Mouse (Mus musculus): Measurements from ENCODE around the gene Tnp1. TPM values are rescaled to one million over a fixed set of nuclear protein-coding genes. Genes with fewer than 3 reads are reported as not detected.

Tnp1 gene
- polyA plus RNA-seq, 1 experiment, result not detected

DNA sequence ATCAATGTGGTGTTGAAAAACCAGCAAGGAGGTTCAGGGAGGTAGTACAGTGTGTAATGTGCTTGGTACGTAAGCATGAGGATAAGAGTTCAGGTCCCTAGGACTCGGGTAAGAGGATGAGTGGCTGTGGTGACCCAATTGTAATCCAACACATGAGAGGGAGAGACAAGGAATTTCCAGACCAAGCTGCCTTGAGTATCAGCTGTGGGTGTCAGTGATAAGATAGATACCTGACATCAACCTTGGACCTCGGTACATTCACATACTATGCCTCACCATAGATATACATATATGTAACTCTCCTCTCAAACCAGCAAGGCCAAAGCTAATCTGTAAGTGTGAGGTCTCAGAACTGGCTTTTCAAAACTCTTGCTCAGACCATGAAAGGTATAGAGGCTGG is 10.4 kb upstream of the Tnp1 start:
- Histone ChIP-seq H3K27ac (ENCODE audit: insufficient read depth, low read length) (no peak overlapping the region), H3K4me3 (ENCODE audit: insufficient read depth, low read length) (no peak overlapping the region), H3K4me1 (ENCODE audit: control insufficient read depth, insufficient read depth, low read length) (peaks cover 6% of the 10 kb centered on the region)
- no peak for TF ChIP-seq POLR2A (IDR thresholded peaks at IDR 0.05; ENCODE audit: low read depth, low read length)
- no peak for TF ChIP-seq CTCF (IDR thresholded peaks at IDR 0.05; ENCODE audit: borderline replicate concordance, insufficient read depth, low read length)

DNA sequence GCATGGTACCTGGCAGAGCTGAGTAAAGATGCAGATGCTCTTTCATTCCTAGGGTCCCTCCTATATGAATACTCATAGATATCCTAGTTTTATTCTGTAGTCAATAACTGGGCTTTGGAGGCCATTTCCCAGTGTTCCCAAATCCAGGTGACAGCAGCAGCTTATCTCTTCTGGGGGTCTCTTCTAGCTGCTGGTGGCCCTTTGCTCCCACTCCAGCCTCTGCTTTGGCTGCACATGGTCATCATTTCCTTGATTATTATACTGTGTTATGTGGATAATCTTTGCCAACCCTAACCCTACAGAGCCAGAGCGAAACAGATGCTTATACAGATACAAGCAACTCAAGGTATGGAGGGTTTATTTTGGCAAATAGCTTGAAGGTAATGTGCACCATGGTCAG is 8.9 kb downstream of the Tnp1 start:
- Histone ChIP-seq H3K4me3 (ENCODE audit: insufficient read depth, low read length) (no peak overlapping the region), H3K4me1 (ENCODE audit: control insufficient read depth, insufficient read depth, low read length) (no peaks in the 10 kb centered on the region), H3K27ac (ENCODE audit: insufficient read depth, low read length) (no peak overlapping the region)
- TF ChIP-seq POLR2A (IDR thresholded peaks at IDR 0.05; ENCODE audit: low read depth, low read length), result no peak
- TF ChIP-seq CTCF (IDR thresholded peaks at IDR 0.05; ENCODE audit: borderline replicate concordance, insufficient read depth, low read length), result no peak

DNA sequence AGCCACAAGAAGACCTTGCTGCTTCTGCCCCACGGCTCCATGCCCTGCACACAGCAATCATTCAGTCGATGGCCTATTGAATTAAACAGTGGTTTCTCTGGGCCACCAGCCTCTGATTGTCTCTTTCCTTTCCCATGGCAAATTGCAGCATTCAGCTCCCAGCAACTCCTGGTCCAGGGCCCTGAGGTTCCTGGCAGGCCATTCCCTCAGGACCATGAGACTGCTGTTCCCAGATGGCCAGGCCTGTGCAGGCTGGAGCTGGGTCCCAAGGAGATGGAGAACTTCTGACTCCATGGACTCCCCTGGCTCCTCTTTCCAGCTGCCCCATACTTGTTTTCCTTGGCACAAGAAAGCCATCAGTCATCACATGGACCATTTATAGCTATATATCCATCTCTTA is 10.8 kb downstream of the Tnp1 start:
- H3K4me1 ChIP-seq (ENCODE audit: control insufficient read depth, insufficient read depth, low read length), result no peaks in the 10 kb centered on the region
- TF ChIP-seq POLR2A (IDR thresholded peaks at IDR 0.05; ENCODE audit: low read depth, low read length) (no peak), CTCF (IDR thresholded peaks at IDR 0.05; ENCODE audit: borderline replicate concordance, insufficient read depth, low read length) (no peak)
- H3K4me3 ChIP-seq (ENCODE audit: insufficient read depth, low read length), result no peak overlapping the region
- no peak overlapping the region for H3K27ac ChIP-seq (ENCODE audit: insufficient read depth, low read length)

DNA sequence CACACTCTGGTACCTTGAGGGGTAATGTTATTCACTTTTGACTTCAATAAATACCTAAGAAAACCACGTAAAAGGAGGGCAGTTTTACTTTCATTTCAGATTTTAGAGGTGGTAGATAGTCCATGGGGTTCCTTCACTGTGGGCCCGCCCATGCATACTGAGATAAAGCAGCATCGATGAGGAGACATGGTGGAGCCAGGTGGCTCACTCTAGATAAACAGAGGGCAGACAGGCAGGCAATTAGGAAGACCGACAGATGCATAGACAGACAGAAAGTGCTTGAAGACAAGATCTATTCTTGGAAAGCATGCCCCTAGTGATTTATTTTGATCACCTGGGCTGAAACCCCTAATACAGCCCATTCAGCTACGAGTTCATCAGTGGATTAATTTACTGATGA is 13.1 kb downstream of the Tnp1 start:
- TF ChIP-seq POLR2A (IDR thresholded peaks at IDR 0.05; ENCODE audit: low read depth, low read length), result no peak
- no peak for TF ChIP-seq CTCF (IDR thresholded peaks at IDR 0.05; ENCODE audit: borderline replicate concordance, insufficient read depth, low read length)
- no peaks in the 10 kb centered on the region for H3K4me1 ChIP-seq (ENCODE audit: control insufficient read depth, insufficient read depth, low read length)
- H3K27ac ChIP-seq (ENCODE audit: insufficient read depth, low read length), result no peak overlapping the region
- H3K4me3 ChIP-seq (ENCODE audit: insufficient read depth, low read length), result no peak overlapping the region

DNA sequence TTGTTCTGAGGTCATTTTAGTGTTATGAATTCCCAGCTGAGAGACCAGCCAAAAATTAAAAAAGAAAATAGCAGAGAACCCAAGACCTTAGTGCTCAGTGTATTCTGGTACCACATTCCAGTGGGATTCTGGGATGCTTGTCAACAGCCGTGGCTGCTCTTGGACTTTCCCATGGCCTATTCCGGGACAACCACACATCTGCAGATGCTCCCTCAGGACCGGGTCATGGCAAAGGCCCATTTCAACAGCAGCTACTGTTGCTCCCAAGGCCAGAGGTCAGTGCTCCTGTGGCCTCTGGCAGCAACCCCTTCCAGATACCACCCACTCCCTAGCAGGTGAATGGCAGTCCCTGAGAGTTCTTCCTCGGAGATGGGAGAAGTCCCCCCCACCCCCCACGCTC is 13.7 kb downstream of the Tnp1 start:
- Histone ChIP-seq H3K4me1 (ENCODE audit: control insufficient read depth, insufficient read depth, low read length) (no peaks in the 10 kb centered on the region), H3K27ac (ENCODE audit: insufficient read depth, low read length) (no peak overlapping the region), H3K4me3 (ENCODE audit: insufficient read depth, low read length) (no peak overlapping the region)
- TF ChIP-seq POLR2A (IDR thresholded peaks at IDR 0.05; ENCODE audit: low read depth, low read length), result no peak
- TF ChIP-seq CTCF (IDR thresholded peaks at IDR 0.05; ENCODE audit: borderline replicate concordance, insufficient read depth, low read length), result no peak

DNA sequence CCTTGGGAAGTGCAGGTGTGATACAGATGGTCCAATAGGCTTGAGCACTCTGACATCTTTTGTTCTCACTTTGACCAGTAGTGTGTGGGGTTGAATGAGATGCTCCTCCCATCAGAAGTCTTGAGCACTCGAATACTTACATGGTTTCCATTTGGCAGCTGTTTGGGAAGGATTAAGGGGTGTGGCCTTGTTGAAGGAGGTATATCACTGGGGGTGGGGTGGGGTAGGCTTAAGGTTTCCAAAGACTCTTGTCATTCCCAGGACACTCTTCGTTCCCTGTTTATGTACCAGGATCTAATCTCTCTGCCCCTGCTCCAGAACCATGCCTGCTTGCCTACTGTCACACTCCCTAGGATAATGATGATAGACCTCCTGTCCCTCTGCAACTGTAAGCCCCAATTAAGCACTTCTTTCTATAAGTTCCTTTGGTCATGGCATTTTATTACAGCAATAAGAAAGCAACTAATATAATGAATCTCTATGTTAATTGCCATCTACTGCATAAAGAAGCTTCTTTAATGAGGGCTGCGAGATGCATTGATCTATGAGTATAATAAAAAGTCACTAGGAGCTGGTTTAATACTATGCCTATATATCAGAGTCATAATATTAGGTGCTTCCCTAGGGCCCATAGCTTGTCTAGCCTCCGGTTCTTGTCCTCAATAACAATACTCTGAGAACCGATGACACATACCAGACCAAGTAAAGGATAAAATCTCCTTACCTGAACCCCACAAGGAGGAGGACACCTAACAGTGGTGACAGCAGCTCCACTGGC is 20.8 kb downstream of the Tnp1 start:
- H3K4me1 ChIP-seq (ENCODE audit: control insufficient read depth, insufficient read depth, low read length), result no peaks in the 10 kb centered on the region
- H3K4me3 ChIP-seq (ENCODE audit: insufficient read depth, low read length), result no peak overlapping the region
- no peak overlapping the region for H3K27ac ChIP-seq (ENCODE audit: insufficient read depth, low read length)
- TF ChIP-seq POLR2A (IDR thresholded peaks at IDR 0.05; ENCODE audit: low read depth, low read length) (no peak), CTCF (IDR thresholded peaks at IDR 0.05; ENCODE audit: borderline replicate concordance, insufficient read depth, low read length) (no peak)

DNA sequence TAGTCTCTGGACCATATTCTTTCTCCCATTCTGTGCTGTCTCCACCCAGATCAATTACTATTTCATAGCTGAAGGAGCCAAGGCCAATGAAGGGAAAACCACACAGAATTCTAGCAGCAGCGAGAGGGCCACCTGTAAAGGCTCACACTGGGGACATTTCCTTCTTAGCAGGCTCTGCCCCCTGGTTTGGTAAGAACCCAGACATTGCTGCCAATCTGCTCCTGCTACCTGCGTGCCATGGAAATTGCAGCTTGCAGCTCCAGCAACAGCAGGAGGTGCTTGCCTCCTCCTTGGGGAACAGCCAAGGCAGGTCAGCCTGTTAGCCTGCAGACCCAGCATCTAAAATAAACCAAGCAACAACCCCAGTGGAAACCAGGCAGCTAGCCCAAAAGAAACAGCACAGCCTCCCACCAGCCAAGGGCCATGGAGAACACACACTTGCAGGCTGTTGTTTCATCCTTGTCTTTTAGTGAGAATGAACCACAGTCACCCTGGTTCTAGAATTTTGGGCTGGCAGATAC is 22.7 kb downstream of the Tnp1 start:
- Histone ChIP-seq H3K27ac (ENCODE audit: insufficient read depth, low read length) (no peak overlapping the region), H3K4me1 (ENCODE audit: control insufficient read depth, insufficient read depth, low read length) (no peaks in the 10 kb centered on the region), H3K4me3 (ENCODE audit: insufficient read depth, low read length) (no peak overlapping the region)
- TF ChIP-seq CTCF (IDR thresholded peaks at IDR 0.05; ENCODE audit: borderline replicate concordance, insufficient read depth, low read length) (no peak), POLR2A (IDR thresholded peaks at IDR 0.05; ENCODE audit: low read depth, low read length) (no peak)

DNA sequence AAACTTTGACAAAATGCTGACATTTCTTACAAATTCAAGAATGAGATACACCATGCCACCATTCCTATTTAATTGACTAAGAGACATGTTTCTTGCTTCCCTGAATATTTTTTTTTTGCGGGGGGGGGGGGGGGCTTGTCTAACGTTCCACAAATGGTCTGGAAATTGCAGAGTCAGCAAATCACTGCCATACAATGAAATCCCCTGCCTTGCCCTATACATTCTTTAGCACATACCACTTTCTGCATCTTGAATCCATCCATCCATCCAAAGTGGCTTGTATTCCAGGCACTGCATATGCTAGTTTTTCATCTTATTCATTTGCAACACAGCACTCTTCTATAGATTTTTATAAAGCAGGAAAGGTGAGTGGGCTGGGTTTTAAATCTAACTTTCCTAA is 23.5 kb downstream of the Tnp1 start:
- Histone ChIP-seq H3K27ac (ENCODE audit: insufficient read depth, low read length) (no peak overlapping the region), H3K4me1 (ENCODE audit: control insufficient read depth, insufficient read depth, low read length) (no peaks in the 10 kb centered on the region), H3K4me3 (ENCODE audit: insufficient read depth, low read length) (no peak overlapping the region)
- TF ChIP-seq CTCF (IDR thresholded peaks at IDR 0.05; ENCODE audit: borderline replicate concordance, insufficient read depth, low read length), result no peak
- TF ChIP-seq POLR2A (IDR thresholded peaks at IDR 0.05; ENCODE audit: low read depth, low read length), result no peak

DNA sequence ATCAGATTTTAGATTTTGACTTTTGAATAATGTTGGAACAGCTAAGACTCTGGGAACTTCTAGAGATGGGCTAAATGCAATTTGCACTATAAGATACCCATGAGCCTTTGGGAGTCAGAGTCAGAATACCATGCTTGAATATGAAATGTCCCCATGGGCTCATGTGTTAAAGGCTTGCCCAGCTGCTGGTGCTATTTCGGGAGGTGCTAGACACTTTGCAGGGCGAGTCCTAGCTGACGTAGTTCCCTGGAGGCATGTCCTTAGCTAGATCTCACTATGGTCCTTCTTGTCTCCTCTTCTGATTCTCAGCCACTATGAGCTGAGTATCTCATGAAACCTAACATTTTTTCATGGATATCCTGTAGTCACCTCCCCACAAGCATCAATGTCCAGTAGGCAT is 26.8 kb downstream of the Tnp1 start:
- H3K4me3 ChIP-seq (ENCODE audit: insufficient read depth, low read length), result no peak overlapping the region
- TF ChIP-seq POLR2A (IDR thresholded peaks at IDR 0.05; ENCODE audit: low read depth, low read length) (no peak), CTCF (IDR thresholded peaks at IDR 0.05; ENCODE audit: borderline replicate concordance, insufficient read depth, low read length) (no peak)
- no peaks in the 10 kb centered on the region for H3K4me1 ChIP-seq (ENCODE audit: control insufficient read depth, insufficient read depth, low read length)
- no peak overlapping the region for H3K27ac ChIP-seq (ENCODE audit: insufficient read depth, low read length)

DNA sequence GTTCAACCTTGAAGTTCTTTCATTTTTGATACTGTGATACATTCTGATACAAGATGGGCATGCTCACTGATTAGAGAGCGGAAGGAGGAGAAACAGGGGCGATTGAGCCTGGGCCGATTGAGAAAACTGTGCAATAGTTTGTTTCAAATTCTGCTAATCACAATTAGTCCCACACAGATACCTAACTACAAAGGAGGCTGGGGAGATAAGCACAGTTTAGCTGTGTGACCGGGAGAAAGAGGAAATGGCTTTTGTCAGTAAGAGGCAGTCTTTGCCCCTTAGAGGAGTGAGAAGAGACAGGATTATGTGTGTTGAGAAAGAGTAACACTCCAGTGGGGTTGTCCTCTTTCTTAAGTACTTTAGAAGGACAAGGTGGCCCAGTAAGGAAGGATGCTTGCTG is 29.0 kb downstream of the Tnp1 start:
- TF ChIP-seq POLR2A (IDR thresholded peaks at IDR 0.05; ENCODE audit: low read depth, low read length) (no peak), CTCF (IDR thresholded peaks at IDR 0.05; ENCODE audit: borderline replicate concordance, insufficient read depth, low read length) (no peak)
- Histone ChIP-seq H3K27ac (ENCODE audit: insufficient read depth, low read length) (no peak overlapping the region), H3K4me1 (ENCODE audit: control insufficient read depth, insufficient read depth, low read length) (no peaks in the 10 kb centered on the region), H3K4me3 (ENCODE audit: insufficient read depth, low read length) (no peak overlapping the region)

Data from embryonic fibroblast, embryonic 13.5 days (primary cell).